Mouse (Mus musculus): ENCODE results near the gene Vps72.
"Not testable (repeated sequence)": the region's sequence is repeated elsewhere in the genome, so short reads cannot be mapped to it uniquely, and the experiment has no call there.

DNA sequence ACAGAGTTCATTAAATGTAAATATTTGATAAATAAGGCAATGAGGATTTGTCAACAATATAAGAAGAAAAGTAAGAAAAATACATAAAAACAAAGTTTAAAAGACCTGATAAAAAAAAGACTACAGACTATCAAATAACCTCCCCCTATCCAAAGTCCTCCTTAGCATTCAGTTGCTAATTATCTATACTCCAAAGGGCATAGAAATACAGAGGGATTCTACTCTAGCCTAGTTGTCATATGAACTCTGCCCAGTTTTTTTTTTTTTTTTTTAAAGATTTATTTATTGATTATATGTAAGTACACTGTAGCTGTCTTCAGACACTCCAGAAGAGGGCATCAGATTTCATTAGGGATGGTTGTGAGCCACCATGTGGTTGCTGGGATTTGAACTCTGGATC, 3.5 kb upstream of the Vps72 start:
- TF ChIP-seq POLR2A (IDR thresholded peaks at IDR 0.05; ENCODE audit: control insufficient read depth, low read depth, low read length); CTCF (IDR thresholded peaks at IDR 0.05; ENCODE audit: control insufficient read depth, insufficient read depth, insufficient replicate concordance, low read depth, low read length): not testable (repeated sequence)

Measured in testis, adult 2 months (tissue).